Mouse (Mus musculus) stomach, postnatal 0 days (tissue): ENCODE measurements around the gene Snx5. TPM values are rescaled to one million over a fixed set of nuclear protein-coding genes. Genes with fewer than 3 reads are reported as not detected.

Experiments
- ATAC-seq: fragments of 200-750 bp; cut with Nextera tagmentation; 2 replicates; pipeline ENCODE4 v1.8.0; 2017; ENCODE audit not compliant: low FRiP score, low TSS enrichment
- DNase-seq: peaks from one replicate; pipeline ENCODE4 v3.0.0-alpha.2; 2016; ENCODE audit warnings: low spot score
- H3K27ac ChIP-seq: fragments of 300-500 bp; sonication (generic); replicated peaks from 2 replicates; pipeline ENCODE4 v1.5.1; 2014; ENCODE audit warnings: mild to moderate bottlenecking, control low read depth
- H3K27me3 ChIP-seq: fragments of 300-500 bp; sonication (generic); 2 replicates; pipeline ENCODE4 v1.6.1; 2014; ENCODE audit warnings: low read length; ENCODE audit not compliant: control insufficient read depth, insufficient read depth
- H3K36me3 ChIP-seq: fragments of 300-500 bp; sonication (generic); 2 replicates; pipeline ENCODE4 v1.6.1; 2014; ENCODE audit warnings: low read length, mixed read lengths; ENCODE audit not compliant: control insufficient read depth, insufficient read depth
- H3K4me1 ChIP-seq: fragments of 300-500 bp; sonication (generic); replicated peaks from 2 replicates; pipeline ENCODE4 v1.6.1; 2014; ENCODE audit warnings: antibody characterized with exemption; ENCODE audit not compliant: control insufficient read depth, insufficient read depth
- H3K4me2 ChIP-seq: fragments of 300-500 bp; sonication (generic); replicated peaks from 2 replicates; pipeline ENCODE4 v1.6.1; 2014; ENCODE audit warnings: low read depth, mild to moderate bottlenecking, control low read depth, moderate library complexity
- H3K4me3 ChIP-seq: fragments of 300-500 bp; sonication (generic); 2 replicates; pipeline ENCODE4 v1.5.1; 2014; ENCODE audit warnings: low read depth, low read length, control low read depth
- H3K9ac ChIP-seq: fragments of 300-500 bp; sonication (generic); 2 replicates; pipeline ENCODE4 v1.6.1; 2014; ENCODE audit warnings: mild to moderate bottlenecking, low read length, control low read depth, mixed read lengths
- H3K9me3 ChIP-seq: fragments of 300-500 bp; sonication (generic); 2 replicates; pipeline ENCODE4 v1.6.1; 2016; ENCODE audit warnings: low read length; ENCODE audit not compliant: control insufficient read depth
- CTCF ChIP-seq: IDR thresholded peaks from 2 replicates; pipeline ENCODE4 v1.5.1; 2016; ENCODE audit warnings: antibody characterized with exemption, low read depth, mild to moderate bottlenecking, moderate library complexity
- EP300 ChIP-seq: optimal IDR thresholded peaks from 2 replicates; pipeline ENCODE3; 2016; ENCODE audit warnings: antibody characterized with exemption
- WGBS: fragments of 180-500 bp; shearing (Covaris S2); extraction: QIAGEN DNeasy Blood & Tissue Kit; methylation state at CpG from one replicate; pipeline ENCODE4 v1.1.7; 2014; 5-methylcytosine and 5-hydroxymethylcytosine counted together
- polyA plus RNA-seq: library from polyadenylated mRNA; unstranded; fragments of >200 nt; fragmentation: Nextera tagmentation; extraction: Ambion mirVana; gene quantifications from 2 replicates; pipeline ENCODE4 v1.2.1, GENCODE M21; 2015

Snx5 gene
- polyA plus RNA-seq, 1 experiment from 2014 or later = 63.5 TPM

GRCm38 (mm10) chr2:144247337-144247978 is 23.2 kb downstream of the Snx5 start:
- H3K9ac ChIP-seq = no peak overlapping the region
- TF ChIP-seq CTCF (no peak), EP300 (no peak)
- no peaks in the 10 kb centered on the region for H3K27me3 ChIP-seq
- H3K4me1 ChIP-seq = no peaks in the 10 kb centered on the region
- no peak for DNase-seq
- peak overlapping the region; percentile 56 for H3K27ac ChIP-seq
- peak; percentile 47; the same call in 1 of the 2 replicates for ATAC-seq
- H3K4me2 ChIP-seq = no peak overlapping the region
- H3K9me3 ChIP-seq = no peaks in the 10 kb centered on the region
- H3K4me3 ChIP-seq = no peak overlapping the region
- 17% methylated on average over 5 of the region's 5 CpGs for WGBS
- H3K36me3 ChIP-seq = peaks cover 14% of the 10 kb centered on the region; the same call in 1 of the 2 replicates

- H3K4me1 ChIP-seq = no peaks in the 10 kb centered on the region
- no peaks in the 10 kb centered on the region for H3K27me3 ChIP-seq
- H3K9ac ChIP-seq = no peak overlapping the region
- DNase-seq (no peak), ATAC-seq (no peak)
- peaks cover 13% of the 10 kb centered on the region; the same call in 1 of the 2 replicates for H3K36me3 ChIP-seq
- no peak overlapping the region for H3K4me3 ChIP-seq
- H3K4me2 ChIP-seq = no peak overlapping the region
- H3K27ac ChIP-seq = no peak overlapping the region
- no peak for TF ChIP-seq EP300
- no peaks in the 10 kb centered on the region for H3K9me3 ChIP-seq
- WGBS = 62% methylated on average over 2 of the region's 2 CpGs
Measured at GRCm38 (mm10) chr2:144246270-144246669, 24.4 kb downstream of the Snx5 start.

DNA sequence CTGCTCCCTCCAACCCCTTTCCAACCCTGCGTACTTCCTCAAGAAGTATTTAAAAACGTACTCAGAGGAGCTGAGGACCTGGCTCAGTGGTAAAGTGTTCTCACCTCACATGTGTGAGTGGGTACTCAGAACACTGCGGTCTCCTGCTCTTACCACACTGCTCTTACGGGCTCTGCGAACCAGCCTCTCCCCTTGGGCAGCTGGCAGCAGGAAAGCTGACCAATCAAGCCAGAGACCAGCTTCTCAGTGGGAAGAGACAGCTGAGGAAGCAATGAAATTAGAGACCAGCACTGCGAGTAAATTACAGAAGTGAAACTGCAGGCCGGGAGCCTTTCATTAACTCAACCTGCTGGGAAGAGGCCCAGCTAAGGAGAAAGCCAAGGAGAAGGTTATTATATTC is 25.2 kb downstream of the Snx5 start:
- H3K27me3 ChIP-seq = no peaks in the 10 kb centered on the region
- DNase-seq = no peak
- no peak overlapping the region for H3K9ac ChIP-seq
- ATAC-seq = peak; percentile 24; the same call in 1 of the 2 replicates
- no peaks in the 10 kb centered on the region for H3K4me1 ChIP-seq
- H3K9me3 ChIP-seq = no peaks in the 10 kb centered on the region
- H3K36me3 ChIP-seq = peaks cover 8% of the 10 kb centered on the region; the same call in 1 of the 2 replicates
- TF ChIP-seq CTCF (no peak), EP300 (no peak)
- no peak overlapping the region for H3K4me3 ChIP-seq
- WGBS = 64% methylated on average over 7 of the region's 7 CpGs
- H3K27ac ChIP-seq = no peak overlapping the region
- no peak overlapping the region for H3K4me2 ChIP-seq

GRCm38 (mm10) chr2:144240095-144240899 is 30.4 kb downstream of the Snx5 start:
- Histone ChIP-seq H3K27me3 (no peaks in the 10 kb centered on the region), H3K36me3 (no peaks in the 10 kb centered on the region), H3K27ac (no peak overlapping the region), H3K9me3 (no peaks in the 10 kb centered on the region), H3K4me2 (no peak overlapping the region), H3K4me3 (no peak overlapping the region), H3K9ac (no peak overlapping the region), H3K4me1 (peaks cover 2% of the 10 kb centered on the region; the same call in 1 of the 2 replicates)
- DNase-seq (no peak), ATAC-seq (no peak)
- TF ChIP-seq EP300 (no peak), CTCF (no peak)
- 59% methylated on average over 3 of the region's 3 CpGs for WGBS

GRCm38 (mm10) chr2:144239318-144239717 is 31.4 kb downstream of the Snx5 start:
- H3K9ac ChIP-seq = no peak overlapping the region
- H3K4me3 ChIP-seq = no peak overlapping the region
- H3K9me3 ChIP-seq = 0 out of 2 replicates have a peak, but pooled peaks cover 7% of the 10 kb centered on the region
- ATAC-seq = no peak
- H3K4me2 ChIP-seq = no peak overlapping the region
- H3K36me3 ChIP-seq = no peaks in the 10 kb centered on the region
- TF ChIP-seq CTCF (no peak), EP300 (no peak)
- H3K27me3 ChIP-seq = no peaks in the 10 kb centered on the region
- H3K4me1 ChIP-seq = peaks cover 2% of the 10 kb centered on the region; the same call in 1 of the 2 replicates
- 54% methylated on average over 2 of the region's 2 CpGs for WGBS
- no peak overlapping the region for H3K27ac ChIP-seq
- no peak for DNase-seq

GRCm38 (mm10) chr2:144238341-144238740 is 32.4 kb downstream of the Snx5 start:
- Histone ChIP-seq H3K4me2 (no peak overlapping the region), H3K27ac (peak overlapping the region; percentile 82), H3K9me3 (0 out of 2 replicates have a peak, but pooled peaks cover 7% of the 10 kb centered on the region), H3K4me1 (peaks cover 2% of the 10 kb centered on the region; the same call in 1 of the 2 replicates), H3K9ac (no peak overlapping the region), H3K27me3 (no peaks in the 10 kb centered on the region), H3K4me3 (no peak overlapping the region), H3K36me3 (no peaks in the 10 kb centered on the region)
- 43% methylated on average over 6 of the region's 6 CpGs for WGBS
- TF ChIP-seq EP300 = no peak
- no peak for TF ChIP-seq CTCF
- ATAC-seq = peak; percentile 59; the same call in 1 of the 2 replicates
- no peak for DNase-seq
